Comparison of ENCODE assay signal across 8 mouse cellular contexts in the genomic region with DNA sequence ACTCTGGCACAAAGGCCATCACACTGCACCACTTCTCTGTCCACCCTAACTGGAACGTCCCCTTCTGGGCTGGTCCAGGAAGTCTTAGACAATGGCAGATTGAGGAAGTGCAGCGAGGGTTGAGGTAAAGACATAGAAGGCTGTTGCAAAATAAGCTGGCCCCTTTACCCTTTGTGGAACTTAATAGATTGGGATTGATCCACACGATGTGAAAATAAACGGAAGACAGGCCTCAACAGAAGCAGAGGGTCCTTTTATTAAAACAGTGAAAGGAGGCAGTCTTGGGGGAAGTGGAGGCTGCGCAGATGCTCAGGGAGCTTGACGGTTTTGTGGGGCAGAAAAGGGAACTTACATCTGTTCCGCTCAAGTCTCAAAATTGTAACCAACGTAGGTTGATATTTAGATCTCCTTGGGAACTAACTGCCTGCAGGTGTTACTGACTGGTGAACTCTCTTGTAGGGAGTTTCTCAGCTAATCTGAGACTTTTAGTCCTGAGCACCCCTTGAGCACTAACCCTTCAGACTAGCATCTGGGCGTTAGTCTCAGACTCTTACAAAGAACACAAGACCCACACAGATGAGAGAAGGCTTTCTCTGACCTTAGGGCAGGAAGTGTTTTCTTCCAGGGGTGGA. TPM values are rescaled to one million over a fixed set of nuclear protein-coding genes. Genes with fewer than 3 reads are reported as not detected.
DNase-seq lines count a peak whose midpoint lies in the region; ATAC-seq and TF ChIP-seq lines count a peak whose summit lies in the region.

A gene (plus strand): TSS at position 546 of the 632 bp plus-strand sequence.

- ATAC-seq in embryonic facial prominence, embryonic 15.5 days (ENCODE audit: insufficient number of reproducible peaks, low FRiP score, low TSS enrichment, low read depth) = no peak
- no peak; the same call in 1 of the 2 replicates for ATAC-seq in hindbrain, embryonic 13.5 days (ENCODE audit: low FRiP score)

- H3K27ac ChIP-seq in layer of hippocampus, adult 2 months = peak within 1 kb of the TSS; percentile 64
- 0 out of 2 replicates have a peak within 1 kb of the TSS, but pooled peaks have one; percentile 28 for H3K27ac ChIP-seq in embryonic facial prominence, embryonic 15.5 days (replicated peaks)
- H3K27ac ChIP-seq in hindbrain, embryonic 13.5 days = no peak within 1 kb of the TSS
- peak within 1 kb of the TSS; percentile 97 for H3K27ac ChIP-seq in spleen, adult 2 months (ENCODE audit: insufficient read depth, low read length)

- no peaks in the 10 kb centered on the region; the same call in 1 of the 2 replicates for H3K27me3 ChIP-seq in embryonic facial prominence, embryonic 15.5 days
- H3K27me3 ChIP-seq in hindbrain, embryonic 13.5 days = peaks cover 23% of the 10 kb centered on the region
- H3K27me3 ChIP-seq in spleen, adult 2 months (ENCODE audit: control insufficient read depth, insufficient read depth, low read length) = no peaks in the 10 kb centered on the region

- intact Hi-C loops in left cerebral cortex, postnatal 4 days (cut with DNase I) = no loop called here

- TF ChIP-seq POLR2A in spleen, adult 2 months (IDR thresholded peaks at IDR 0.05; ENCODE audit: low read depth, low read length) = no peak; the same call in 1 of the 2 replicates

- H3K9ac ChIP-seq in embryonic facial prominence, embryonic 15.5 days = peak within 1 kb of the TSS; percentile 6; the same call in 1 of the 2 replicates
- H3K9ac ChIP-seq in hindbrain, embryonic 13.5 days = peak within 1 kb of the TSS; percentile 72

- H3K9me3 ChIP-seq in embryonic facial prominence, embryonic 15.5 days (replicated peaks) = no peaks in the 10 kb centered on the region
- no peaks in the 10 kb centered on the region for H3K9me3 ChIP-seq in hindbrain, embryonic 13.5 days

- no peaks in the 10 kb centered on the region for H3K36me3 ChIP-seq in embryonic facial prominence, embryonic 15.5 days
- H3K36me3 ChIP-seq in hindbrain, embryonic 13.5 days = no peaks in the 10 kb centered on the region
- no peaks in the 10 kb centered on the region for H3K36me3 ChIP-seq in spleen, adult 2 months (ENCODE audit: control insufficient read depth, insufficient read depth, low read length)

- H3K4me1 ChIP-seq in embryonic facial prominence, embryonic 15.5 days = peaks cover 12% of the 10 kb centered on the region; the same call in 1 of the 2 replicates
- H3K4me1 ChIP-seq in hindbrain, embryonic 13.5 days (replicated peaks) = peaks cover 12% of the 10 kb centered on the region
- H3K4me1 ChIP-seq in spleen, adult 2 months (ENCODE audit: control insufficient read depth, insufficient read depth, insufficient read length) = peaks cover 5% of the 10 kb centered on the region; the same call in 1 of the 2 replicates

- 16% methylated on average over 9 of the region's 9 CpGs for WGBS in embryonic facial prominence, embryonic 15.5 days
- 27% methylated on average over 9 of the region's 9 CpGs for WGBS in hindbrain, embryonic 13.5 days
- 3% methylated on average over 9 of the region's 9 CpGs for WGBS in spleen, adult 2 months

- TF ChIP-seq CTCF in layer of hippocampus, adult 2 months (conservative IDR thresholded peaks at IDR 0.05) = no peak
- TF ChIP-seq CTCF in spleen, adult 2 months (IDR thresholded peaks at IDR 0.05; ENCODE audit: extremely low read depth, insufficient read depth, insufficient read length, insufficient replicate concordance) = no peak

- H3K4me3 ChIP-seq in layer of hippocampus, adult 2 months = peak within 1 kb of the TSS; percentile 50
- peak within 1 kb of the TSS; percentile 42 for H3K4me3 ChIP-seq in embryonic facial prominence, embryonic 15.5 days (replicated peaks)
- H3K4me3 ChIP-seq in hindbrain, embryonic 13.5 days = peak within 1 kb of the TSS; percentile 47
- H3K4me3 ChIP-seq in spleen, adult 2 months (ENCODE audit: extremely low read depth, insufficient read depth, insufficient read length) = peak within 1 kb of the TSS; percentile 81

- no peak for DNase-seq in layer of hippocampus, adult 2 months (ENCODE audit: low spot score in 2 of 2)
- DNase-seq in layer of hippocampus, postnatal 36 days = no peak
- peak; percentile 30 for DNase-seq in lung, postnatal 10 days
- DNase-seq in spleen, adult 2 months (ENCODE audit: low read depth in 1 of 2, low spot score in 2 of 2) = peak; percentile 58 to 87
- DNase-seq in c-Kit-positive CD71-positive TER-119-positive erythroid progenitor cells, embryonic 14.5 days (ENCODE audit: low spot score) = no peak
- DNase-seq in left cerebral cortex, postnatal 4 days = no peak

- peak within 1 kb of the TSS; percentile 75 for H3K4me2 ChIP-seq in embryonic facial prominence, embryonic 15.5 days (replicated peaks)
- peak within 1 kb of the TSS; percentile 87 for H3K4me2 ChIP-seq in hindbrain, embryonic 13.5 days

RNA-seq across cellular contexts. Expression of the gene that starts here (rescaled TPM):
- total RNA-seq in layer of hippocampus, adult 2 months (2021) = 1 to 10 TPM; 5.8 to 6.0 TPM
- total RNA-seq in layer of hippocampus, postnatal 36 days (2021) = 1 to 10 TPM; 5.6 to 5.9 TPM
- 3.0 and 3.5 TPM in 2 replicates for polyA plus RNA-seq in embryonic facial prominence, embryonic 15.5 days (2015; fragmentation: Nextera tagmentation; extraction: Ambion mirVana)
- polyA plus RNA-seq in hindbrain, embryonic 13.5 days (2015; fragmentation: Nextera tagmentation; extraction: Ambion mirVana) = 1.6 TPM in 2 replicates
- polyA plus RNA-seq in spleen, adult 2 months (2012; rRNA removed) = 24.8 and 28.0 TPM in 2 replicates
- 1 to 10 TPM; 3.2 TPM for total RNA-seq in left cerebral cortex, postnatal 4 days (2021)

Comparison
In these comparisons a context has a peak if more than half of its experiments do, and no peak if none do; other contexts are left out.
1. DNase-seq: peak in lung, postnatal 10 days (single experiment) and spleen, adult 2 months (2 of 2); none in layer of hippocampus, adult 2 months (0 of 2), layer of hippocampus, postnatal 36 days (0 of 2), c-Kit-positive CD71-positive TER-119-positive erythroid progenitor cells, embryonic 14.5 days (single experiment) and left cerebral cortex, postnatal 4 days (single experiment).
2. Peak in every context shown above with its lines, with median percentiles within 50 percentile points of each other: H3K4me3 ChIP-seq.